Mouse (Mus musculus) myocyte (in vitro differentiated cells): ENCODE results near the gene Plcb4.

Experiments
- CEBPB ChIP-seq: IDR thresholded peaks from 2 replicates; pipeline ENCODE4 v1.6.1; 2011; ENCODE audit warnings: mild to moderate bottlenecking, moderate library complexity; ENCODE audit not compliant: poor library complexity, insufficient read depth, severe bottlenecking
- E2F4 ChIP-seq: IDR thresholded peaks from one replicate; pipeline ENCODE4 v1.6.1; 2011; ENCODE audit warnings: mild to moderate bottlenecking, control low read depth, moderate library complexity; ENCODE audit not compliant: insufficient read depth
- MAX ChIP-seq: IDR thresholded peaks from one replicate; pipeline ENCODE4 v1.6.1; 2011; ENCODE audit warnings: low read depth, mild to moderate bottlenecking, control low read depth
- MYOD1 ChIP-seq, 3 experiments: IDR thresholded peaks; one replicate each; pipeline ENCODE4 v1.6.1; 2011; ENCODE audit warnings: control low read depth in 2 of 3, low read depth in 2 of 3, mild to moderate bottlenecking in 2 of 3, moderate library complexity in 1 of 3; ENCODE audit not compliant: insufficient read length in 2 of 3, control insufficient read depth in 1 of 3
- MYOG ChIP-seq, 3 experiments: IDR thresholded peaks; one replicate each; pipeline ENCODE4 v1.6.1; 2011; ENCODE audit warnings: control low read depth in 2 of 3, low read depth in 2 of 3, mild to moderate bottlenecking in 2 of 3; ENCODE audit not compliant: insufficient read length in 2 of 3, control insufficient read depth in 1 of 3, insufficient read depth in 1 of 3
- POLR2A ChIP-seq: IDR thresholded peaks from one replicate; pipeline ENCODE4 v1.6.1; 2011; ENCODE audit warnings: low read depth, mild to moderate bottlenecking, control low read depth, moderate library complexity; ENCODE audit not compliant: insufficient read length
- POLR2AphosphoS2 ChIP-seq: IDR thresholded peaks from one replicate; pipeline ENCODE4 v1.6.1; 2011; ENCODE audit warnings: low read depth, control low read depth; ENCODE audit not compliant: insufficient read length
- REST ChIP-seq: IDR thresholded peaks from one replicate; pipeline ENCODE4 v1.6.1; 2011; ENCODE audit warnings: mild to moderate bottlenecking, control low read depth, moderate library complexity; ENCODE audit not compliant: insufficient read depth, insufficient read length
- SRF ChIP-seq: IDR thresholded peaks from one replicate; pipeline ENCODE4 v1.6.1; 2011; ENCODE audit warnings: low read depth; ENCODE audit not compliant: control insufficient read depth, insufficient read length
- TCF12 ChIP-seq: IDR thresholded peaks from one replicate; pipeline ENCODE4 v1.6.1; 2011; ENCODE audit warnings: mild to moderate bottlenecking, control low read depth; ENCODE audit not compliant: poor library complexity, insufficient read depth, severe bottlenecking
- TCF3 ChIP-seq: IDR thresholded peaks from one replicate; pipeline ENCODE4 v1.6.1; 2011; ENCODE audit warnings: low read depth, control low read depth; ENCODE audit not compliant: insufficient read length
- USF1 ChIP-seq: IDR thresholded peaks from one replicate; pipeline ENCODE4 v1.6.1; 2011; ENCODE audit warnings: low read depth, mild to moderate bottlenecking, control low read depth, moderate library complexity

DNA sequence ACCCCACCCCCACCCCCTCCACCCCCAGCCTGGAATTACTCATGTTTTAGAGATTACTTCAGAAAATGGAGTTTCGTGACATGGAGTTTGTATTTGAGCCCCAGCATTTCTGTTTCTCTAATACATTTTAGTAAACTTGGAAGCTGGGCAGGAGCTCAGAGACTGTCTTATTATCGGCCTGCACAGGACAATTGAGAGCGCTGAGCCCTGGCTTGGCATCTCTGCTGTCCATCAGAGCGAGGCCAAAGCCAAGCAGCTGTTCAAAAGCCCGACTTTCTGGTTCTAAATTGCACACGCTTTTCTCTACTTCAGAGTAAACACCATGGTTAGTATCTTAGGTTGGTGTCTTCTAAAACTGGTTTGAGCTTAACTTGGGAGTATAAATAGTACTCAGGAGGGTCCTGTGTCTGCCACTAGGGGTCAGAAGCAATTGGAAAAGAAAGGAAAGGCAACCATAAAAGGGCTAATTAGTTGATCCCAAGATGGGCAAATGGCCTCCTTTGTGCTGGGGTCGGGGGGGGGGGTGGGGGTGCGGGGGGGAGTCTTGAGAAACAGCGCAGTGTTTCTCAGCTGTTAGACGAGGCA, 75.2 kb downstream of the Plcb4 start:
- TF ChIP-seq MAX: no peak
- TF ChIP-seq POLR2A: no peak
- TF ChIP-seq E2F4: no peak
- TF ChIP-seq MYOG (IDR thresholded peaks at IDR 0.05; ENCODE audit: control insufficient read depth in 1 of 3, insufficient read depth in 1 of 3, insufficient read length in 2 of 3, low read depth in 2 of 3): peak in 1 of 3 experiments; percentile 40
- TF ChIP-seq CEBPB: no peak
- TF ChIP-seq POLR2AphosphoS2: no peak
- TF ChIP-seq USF1: no peak
- TF ChIP-seq MYOD1 (IDR thresholded peaks at IDR 0.05; ENCODE audit: control insufficient read depth in 1 of 3, insufficient read length in 2 of 3, low read depth in 2 of 3): peak in 2 of 3 experiments; percentile 9 to 14
- no peak for TF ChIP-seq TCF12
- TF ChIP-seq SRF: no peak
- no peak for TF ChIP-seq REST
- TF ChIP-seq TCF3: no peak
